Mouse (Mus musculus): ENCODE data around the gene Topaz1.

- TF ChIP-seq CTCF (IDR thresholded peaks at IDR 0.05; ENCODE audit: insufficient read depth, low read depth, low read length), result no peak
- TF ChIP-seq POLR2A (IDR thresholded peaks at IDR 0.05; ENCODE audit: insufficient read depth, low read depth, low read length), result no peak
Observed at GRCm38 (mm10) chr9:122829826-122830380, 82.8 kb downstream of the Topaz1 start.
